Mouse (Mus musculus): ENCODE measurements around the gene Hist1h1e. TPM values are rescaled to one million over a fixed set of nuclear protein-coding genes. Genes with fewer than 3 reads are reported as not detected.
"Not testable (repeated sequence)": the region's sequence is repeated elsewhere in the genome, so short reads cannot be mapped to it uniquely, and the experiment has no call there.

Hist1h1e gene
- polyA plus RNA-seq (2015; fragmentation: Nextera tagmentation; extraction: Ambion mirVana) = 4.8 and 8.8 TPM in 2 replicates

DNA sequence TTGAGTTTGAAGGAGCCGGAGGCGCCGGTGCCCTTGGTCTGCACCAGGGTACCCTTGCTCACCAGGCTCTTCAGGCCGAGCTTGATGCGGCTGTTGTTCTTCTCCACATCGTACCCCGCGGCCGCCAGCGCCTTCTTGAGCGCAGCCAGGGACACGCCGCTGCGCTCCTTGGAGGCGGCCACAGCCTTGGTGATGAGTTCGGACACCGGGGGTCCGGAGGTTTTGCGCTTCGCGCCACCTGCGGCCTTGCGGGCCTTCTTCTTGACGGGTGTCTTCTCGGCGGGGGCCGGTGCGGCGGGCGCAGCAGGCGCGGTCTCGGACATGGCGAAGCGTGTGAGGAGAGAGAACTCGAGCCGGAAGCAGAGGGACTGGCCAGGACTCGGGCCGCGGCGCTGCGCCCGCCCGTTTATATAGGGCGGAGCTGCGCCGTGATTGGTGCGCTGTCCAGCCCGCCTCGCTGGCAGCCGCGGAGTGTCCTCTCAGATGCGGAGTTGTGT lies at the start of gene Hist1h1e:
Gene Hist1h1e (minus strand): TSS at position 384 of the 497 bp plus-strand sequence.
- H3K9me3 ChIP-seq, H3K36me3 ChIP-seq, H3K27me3 ChIP-seq: not testable (repeated sequence)
- Histone ChIP-seq H3K4me2 (peak within 1 kb of the TSS; percentile 99), H3K4me3 (peak within 1 kb of the TSS; percentile 70), H3K4me1 (replicated peaks) (peaks cover 22% of the 10 kb centered on the region), H3K9ac (peak within 1 kb of the TSS; percentile 86), H3K27ac (replicated peaks) (peak within 1 kb of the TSS; percentile 95)
- under 1% methylated on average over 49 of the region's 53 CpGs for WGBS
- ATAC-seq (ENCODE audit: low FRiP score, low read depth) = peak; percentile 94

DNA sequence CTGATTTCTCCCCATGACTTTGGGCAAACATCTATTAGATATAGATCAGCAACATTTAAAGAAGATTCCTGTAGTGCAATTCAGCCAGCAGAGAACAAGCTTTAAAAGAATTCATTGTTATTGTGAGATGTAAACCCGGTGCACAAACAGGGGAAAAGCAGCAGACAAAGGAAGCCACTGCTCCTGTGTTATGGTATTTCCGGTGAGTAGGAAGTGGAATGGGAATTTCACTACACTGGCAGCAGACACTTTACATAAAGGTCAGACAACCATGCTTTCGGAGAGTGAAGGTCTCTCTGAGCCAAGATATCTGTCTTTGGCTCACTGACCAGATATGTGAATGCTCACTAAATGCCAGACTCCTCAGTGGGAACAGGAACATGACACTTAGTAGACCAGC lies 40.2 kb upstream of the Hist1h1e start:
- Histone ChIP-seq H3K27me3 (no peaks in the 10 kb centered on the region), H3K9ac (no peak overlapping the region), H3K4me2 (no peak overlapping the region), H3K4me3 (no peak overlapping the region), H3K36me3 (no peaks in the 10 kb centered on the region), H3K9me3 (no peaks in the 10 kb centered on the region), H3K4me1 (replicated peaks) (no peaks in the 10 kb centered on the region), H3K27ac (replicated peaks) (no peak overlapping the region)
- 67% methylated on average over 3 of the region's 3 CpGs for WGBS
- no peak for ATAC-seq (ENCODE audit: low FRiP score, low read depth)

DNA sequence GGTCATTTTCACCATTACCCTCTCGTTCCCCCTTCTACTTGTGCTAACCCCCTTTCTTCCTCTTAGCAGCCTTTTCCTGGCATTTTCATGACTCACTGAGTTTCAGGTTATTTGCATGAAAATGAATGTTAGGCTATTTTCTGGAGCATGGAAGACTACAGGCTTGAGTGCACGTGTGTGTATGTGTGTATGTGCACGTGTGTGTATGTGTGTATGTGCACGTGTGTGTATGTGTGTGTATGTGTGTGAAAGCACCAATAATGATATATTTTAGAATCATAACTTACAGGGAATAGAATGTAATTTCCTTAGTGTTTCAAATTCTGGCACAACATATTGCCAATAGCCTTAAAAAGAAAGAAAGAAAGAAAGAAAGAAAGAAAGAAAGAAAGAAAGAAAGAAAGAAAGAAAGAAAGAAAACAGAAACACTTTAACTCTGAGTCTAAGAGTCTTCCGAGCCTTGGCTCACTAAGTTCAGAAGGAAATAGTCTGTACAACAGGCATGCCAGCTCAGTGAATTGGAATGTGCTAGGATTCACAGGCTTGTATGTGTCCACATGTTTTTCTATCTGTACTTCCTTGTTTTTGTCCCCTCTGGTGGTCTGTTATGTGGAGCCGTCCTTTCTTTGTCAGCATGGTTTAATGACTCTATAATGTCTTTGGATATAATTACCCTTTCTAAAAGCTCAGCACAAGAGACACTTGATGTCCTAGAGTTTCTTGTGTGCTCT lies 37.4 kb upstream of the Hist1h1e start:
- WGBS = 76% methylated on average over 6 of the region's 6 CpGs
- ATAC-seq (ENCODE audit: low FRiP score, low read depth) = no peak
- no peak overlapping the region for H3K9ac ChIP-seq
- H3K4me1 ChIP-seq (replicated peaks) = no peaks in the 10 kb centered on the region
- H3K9me3 ChIP-seq = no peaks in the 10 kb centered on the region
- H3K27me3 ChIP-seq = no peaks in the 10 kb centered on the region
- no peak overlapping the region for H3K4me3 ChIP-seq
- H3K36me3 ChIP-seq = no peaks in the 10 kb centered on the region
- no peak overlapping the region for H3K4me2 ChIP-seq
- H3K27ac ChIP-seq (replicated peaks) = no peak overlapping the region

DNA sequence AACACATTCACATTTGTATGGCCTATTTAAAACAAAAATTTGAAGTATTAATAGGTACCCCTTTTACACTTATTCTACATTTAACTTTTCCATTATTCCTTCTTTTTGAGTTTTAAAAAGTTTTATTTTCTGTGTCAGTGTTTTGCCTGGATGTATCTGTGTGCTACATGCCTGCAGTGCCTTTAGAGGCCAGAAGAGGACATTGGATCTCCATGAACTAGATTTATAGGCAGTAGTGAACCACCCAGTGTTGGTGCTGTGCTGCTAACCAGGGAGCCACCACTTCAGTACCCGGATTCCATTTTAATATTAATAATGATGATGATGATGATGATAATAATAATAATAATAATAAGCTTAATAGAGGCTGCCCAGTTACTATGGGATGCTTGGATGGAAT lies 8.3 kb upstream of the Hist1h1e start:
- Histone ChIP-seq H3K27me3 (no peaks in the 10 kb centered on the region), H3K9me3 (no peaks in the 10 kb centered on the region), H3K4me2 (no peak overlapping the region), H3K9ac (no peak overlapping the region), H3K36me3 (no peaks in the 10 kb centered on the region), H3K4me1 (replicated peaks) (no peaks in the 10 kb centered on the region), H3K27ac (replicated peaks) (no peak overlapping the region), H3K4me3 (no peak overlapping the region)
- ATAC-seq (ENCODE audit: low FRiP score, low read depth) = no peak
- 41% methylated on average over 1 of the region's 1 CpGs for WGBS

DNA sequence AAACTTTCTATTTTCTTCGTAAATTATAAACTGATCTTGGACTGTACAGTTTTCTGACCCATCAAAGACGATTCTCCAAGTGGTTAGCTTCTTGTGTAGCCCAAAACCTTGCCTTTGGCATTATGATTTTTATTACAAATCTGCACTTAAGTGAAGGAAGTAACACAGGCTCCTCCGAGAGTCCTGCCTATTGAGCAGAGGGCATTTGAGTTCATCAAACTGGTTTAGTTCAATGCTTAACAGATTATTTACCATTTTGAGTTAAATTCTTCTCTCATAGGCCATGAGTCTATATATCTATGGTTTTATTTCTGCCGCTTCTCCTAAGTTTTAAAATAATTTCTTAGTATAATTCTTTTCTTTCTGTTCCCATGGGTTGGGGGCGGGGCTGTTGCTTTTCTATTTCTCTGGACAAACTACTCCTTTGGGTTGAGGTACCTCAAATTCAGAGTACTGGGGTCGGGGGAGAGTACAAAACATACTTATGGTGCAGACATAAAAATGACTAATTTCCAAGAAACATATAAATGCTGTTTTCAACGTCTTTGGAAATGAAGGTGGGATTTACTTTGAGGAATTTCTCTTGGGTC lies 598 bp upstream of the Hist1h1e start:
- Histone ChIP-seq H3K4me3 (peak overlapping the region; percentile 70), H3K27ac (replicated peaks) (peak overlapping the region; percentile 95), H3K27me3 (no peaks in the 10 kb centered on the region), H3K4me2 (peak overlapping the region; percentile 99), H3K4me1 (replicated peaks) (peaks cover 22% of the 10 kb centered on the region), H3K36me3 (no peaks in the 10 kb centered on the region), H3K9ac (0 out of 2 replicates have a peak overlapping the region, but pooled peaks have one; percentile 9), H3K9me3 (no peaks in the 10 kb centered on the region)
- 28% methylated on average over 7 of the region's 7 CpGs for WGBS
- no peak for ATAC-seq (ENCODE audit: low FRiP score, low read depth)

DNA sequence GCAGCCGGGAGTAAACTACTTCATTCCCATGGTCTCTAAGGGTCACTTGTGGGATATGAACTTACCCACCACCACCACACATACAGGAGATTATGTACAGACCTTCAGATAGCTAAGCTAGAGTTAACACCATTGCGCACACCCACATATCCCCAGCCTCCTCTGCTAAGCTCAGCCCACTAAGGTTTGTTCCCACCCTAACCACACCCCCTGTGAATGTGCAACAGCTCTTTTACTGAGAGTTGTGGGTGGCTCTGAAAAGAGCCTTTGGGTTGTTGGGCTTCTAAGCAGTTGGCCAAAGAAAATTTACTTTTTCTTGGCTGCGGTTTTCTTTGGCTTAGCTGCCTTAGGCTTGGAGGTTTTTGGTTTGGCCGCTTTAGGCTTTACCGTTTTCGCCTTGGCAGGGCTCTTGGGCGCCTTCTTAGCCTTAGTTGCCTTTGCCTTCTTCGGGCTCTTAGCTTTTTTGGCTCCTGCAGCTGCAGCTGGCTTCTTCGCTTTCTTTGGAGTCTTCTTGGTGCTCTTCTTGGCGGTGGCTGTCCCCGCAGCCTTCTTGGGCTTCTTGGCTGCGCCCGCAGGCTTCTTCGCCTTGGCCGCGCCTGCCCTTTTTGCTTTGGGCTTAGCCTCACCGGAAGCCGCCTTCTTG lies 705 bp downstream of the Hist1h1e start:
- WGBS = under 1% methylated on average over 18 of the region's 18 CpGs
- peak; percentile 83 for ATAC-seq (ENCODE audit: low FRiP score, low read depth)

DNA sequence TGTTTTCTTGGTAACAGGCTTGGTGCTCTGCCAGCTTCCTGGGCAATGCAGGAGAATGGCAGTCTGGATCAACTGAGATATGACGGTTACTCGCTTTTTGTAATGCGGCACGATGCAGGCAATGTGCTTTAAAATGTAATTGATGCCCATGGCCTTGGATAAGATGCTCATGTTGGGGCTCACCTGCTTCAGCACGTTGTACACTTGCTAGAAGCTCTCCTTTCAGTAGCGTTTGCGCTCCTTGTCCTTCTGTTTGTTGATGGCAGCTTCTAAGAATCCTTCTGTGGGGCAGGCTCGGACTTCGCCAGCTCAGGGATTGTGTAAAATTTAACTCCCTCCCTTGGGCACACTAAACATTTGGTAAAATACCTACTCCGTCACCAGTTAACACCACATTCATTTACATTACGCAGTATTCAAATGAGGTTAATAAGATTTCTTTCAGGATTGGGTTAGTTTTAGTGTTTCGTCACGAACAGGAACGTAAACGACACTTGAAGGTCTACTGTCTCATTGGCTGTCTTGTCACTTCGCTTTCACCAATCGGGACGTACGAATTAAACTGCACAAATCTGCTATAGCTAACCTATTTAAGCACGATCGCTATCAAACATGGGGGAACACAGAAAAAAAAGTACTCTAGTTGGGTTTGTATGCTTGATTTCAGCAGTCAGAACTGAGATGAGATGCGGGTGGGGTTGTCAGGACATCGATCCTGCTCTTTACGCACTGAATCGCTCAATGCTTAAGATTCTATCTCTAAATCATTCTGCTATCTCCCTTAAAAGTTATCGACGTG lies 1.4 kb downstream of the Hist1h1e start, which contains the start of gene Hist1h2be:
Gene Hist1h2be (minus strand): TSS at position 392 of the 799 bp plus-strand sequence.
- WGBS = under 1% methylated on average over 27 of the region's 27 CpGs
- Histone ChIP-seq H3K9me3 (no peaks in the 10 kb centered on the region), H3K27me3 (no peaks in the 10 kb centered on the region), H3K4me2 (peak within 1 kb of the TSS; percentile 99), H3K4me1 (replicated peaks) (peaks cover 22% of the 10 kb centered on the region), H3K9ac (peak within 1 kb of the TSS; percentile 86), H3K27ac (replicated peaks) (peak within 1 kb of the TSS; percentile 95), H3K4me3 (peak within 1 kb of the TSS; percentile 70), H3K36me3 (no peaks in the 10 kb centered on the region)
- peak; percentile 91 for ATAC-seq (ENCODE audit: low FRiP score, low read depth)

More for the DNA sequence above, 705 bp downstream of the Hist1h1e start:
- Histone ChIP-seq H3K27me3 (no peaks in the 10 kb centered on the region), H3K4me2 (peak overlapping the region; percentile 99), H3K36me3 (no peaks in the 10 kb centered on the region), H3K4me1 (replicated peaks) (peaks cover 22% of the 10 kb centered on the region), H3K9ac (peak overlapping the region; percentile 86), H3K9me3 (no peaks in the 10 kb centered on the region), H3K4me3 (peak overlapping the region; percentile 70), H3K27ac (replicated peaks) (peak overlapping the region; percentile 95)

DNA sequence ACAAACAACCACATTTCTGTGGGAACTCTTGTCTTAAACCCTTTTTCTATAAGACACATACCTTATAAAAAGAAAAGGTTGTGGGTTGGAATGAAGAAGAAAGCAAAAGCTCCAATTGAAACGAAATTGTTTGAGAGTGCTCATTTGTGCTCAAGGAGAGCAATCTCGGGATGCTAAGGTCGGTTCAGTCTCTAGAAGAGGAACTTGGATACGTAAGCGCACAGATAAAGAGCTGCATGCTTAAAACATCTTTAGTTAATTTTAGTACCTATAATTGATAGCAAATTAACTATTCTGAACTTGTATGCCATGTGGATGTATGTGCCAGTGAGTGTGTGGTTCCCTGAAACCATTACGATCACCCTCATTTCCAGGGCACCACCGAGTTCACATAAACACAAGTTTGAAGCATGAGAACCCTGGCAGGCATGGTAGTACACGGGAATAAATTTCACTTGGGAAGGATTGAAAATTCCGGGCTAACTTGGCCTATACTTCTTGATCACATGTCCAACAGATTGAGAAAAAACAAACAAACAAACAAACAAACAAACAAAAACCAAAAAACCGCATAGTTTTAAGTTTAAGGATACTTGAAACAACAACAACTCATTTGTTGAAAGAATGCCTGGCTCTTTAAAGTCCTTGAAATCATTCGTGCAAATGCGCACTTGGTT lies 2.2 kb downstream of the Hist1h1e start:
- H3K36me3 ChIP-seq = no peaks in the 10 kb centered on the region
- 54% methylated on average over 12 of the region's 12 CpGs for WGBS
- H3K27me3 ChIP-seq = no peaks in the 10 kb centered on the region
- peak overlapping the region; percentile 70 for H3K4me3 ChIP-seq
- H3K9me3 ChIP-seq = no peaks in the 10 kb centered on the region
- H3K9ac ChIP-seq = peak overlapping the region; percentile 86
- peak overlapping the region; percentile 95 for H3K27ac ChIP-seq (replicated peaks)
- ATAC-seq (ENCODE audit: low FRiP score, low read depth) = no peak
- peaks cover 22% of the 10 kb centered on the region for H3K4me1 ChIP-seq (replicated peaks)
- peak overlapping the region; percentile 99 for H3K4me2 ChIP-seq

DNA sequence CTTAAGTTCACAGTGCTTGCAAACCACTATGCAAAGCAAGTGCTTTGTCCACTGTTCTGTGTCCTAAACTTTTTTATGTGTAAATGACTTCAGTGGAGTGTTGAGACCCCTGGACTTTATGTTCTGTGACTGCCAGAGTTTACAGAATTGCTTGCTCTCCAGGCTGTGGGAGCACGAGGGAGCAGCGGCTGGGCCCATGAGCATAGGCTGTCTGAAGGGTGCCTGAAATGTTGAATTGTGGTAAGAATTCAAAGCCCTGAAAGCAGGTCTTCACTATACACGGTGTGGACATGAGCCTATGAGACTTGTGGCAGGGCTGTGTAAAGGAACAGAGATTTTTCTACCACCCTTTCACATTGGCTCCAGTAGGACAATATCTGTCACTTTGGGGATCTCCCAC lies 10.7 kb downstream of the Hist1h1e start:
- Histone ChIP-seq H3K27me3 (no peaks in the 10 kb centered on the region), H3K36me3 (no peaks in the 10 kb centered on the region), H3K4me2 (no peak overlapping the region), H3K9ac (no peak overlapping the region), H3K4me3 (no peak overlapping the region), H3K9me3 (no peaks in the 10 kb centered on the region), H3K4me1 (replicated peaks) (no peaks in the 10 kb centered on the region), H3K27ac (replicated peaks) (no peak overlapping the region)
- no peak for ATAC-seq (ENCODE audit: low FRiP score, low read depth)
- 88% methylated on average over 3 of the region's 3 CpGs for WGBS

DNA sequence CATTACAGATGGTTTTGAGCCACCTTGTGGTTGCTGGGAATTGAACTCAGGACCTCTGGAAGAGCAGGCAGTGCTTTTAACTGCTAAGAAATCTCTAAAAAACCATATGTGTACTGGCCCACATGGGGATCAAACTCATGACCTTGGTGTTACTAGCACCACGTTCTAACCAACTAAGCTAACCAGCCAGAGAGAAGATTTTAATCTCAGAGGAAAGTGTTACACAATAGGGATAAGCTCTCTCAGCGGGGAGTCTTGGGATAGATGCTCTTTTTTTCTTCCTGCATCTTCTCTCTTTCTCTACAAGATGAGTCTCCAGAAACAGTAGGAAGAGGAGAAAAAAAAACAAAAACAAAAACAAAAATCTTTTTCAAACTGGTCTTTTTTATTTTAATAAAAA lies 12.0 kb downstream of the Hist1h1e start:
- H3K9me3 ChIP-seq = no peaks in the 10 kb centered on the region
- H3K9ac ChIP-seq = no peak overlapping the region
- WGBS = 76% methylated on average over 2 of the region's 2 CpGs
- H3K36me3 ChIP-seq = no peaks in the 10 kb centered on the region
- no peak overlapping the region for H3K27ac ChIP-seq (replicated peaks)
- ATAC-seq (ENCODE audit: low FRiP score, low read depth) = no peak
- no peaks in the 10 kb centered on the region for H3K4me1 ChIP-seq (replicated peaks)
- H3K4me2 ChIP-seq = no peak overlapping the region
- H3K27me3 ChIP-seq = no peaks in the 10 kb centered on the region
- H3K4me3 ChIP-seq = no peak overlapping the region

DNA sequence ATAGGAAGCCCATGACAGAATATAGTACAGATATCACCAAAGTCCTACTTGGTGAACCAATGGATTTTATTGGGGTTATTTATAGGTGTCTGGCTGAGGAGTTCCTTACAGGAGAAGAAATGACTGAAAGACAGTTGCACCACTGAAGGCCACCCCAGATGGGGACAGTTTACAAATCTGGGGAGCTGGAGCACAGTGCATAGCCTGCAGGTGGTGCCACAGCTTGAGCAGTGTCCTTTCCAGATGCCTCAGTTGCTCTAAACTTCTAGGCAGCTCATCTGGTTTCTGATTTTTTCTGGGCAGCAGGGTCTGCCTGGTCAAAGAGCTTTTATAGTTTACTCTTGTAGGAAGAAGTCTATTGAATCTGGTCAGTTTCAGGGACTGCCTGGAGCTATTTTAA lies 12.5 kb downstream of the Hist1h1e start:
- no peak for ATAC-seq (ENCODE audit: low FRiP score, low read depth)

More for the DNA sequence above, 12.5 kb downstream of the Hist1h1e start:
- H3K4me3 ChIP-seq = no peak overlapping the region
- H3K27ac ChIP-seq (replicated peaks) = no peak overlapping the region
- H3K4me2 ChIP-seq = no peak overlapping the region
- no peaks in the 10 kb centered on the region for H3K4me1 ChIP-seq (replicated peaks)
- no peak overlapping the region for H3K9ac ChIP-seq
- H3K36me3 ChIP-seq = no peaks in the 10 kb centered on the region
- H3K9me3 ChIP-seq = no peaks in the 10 kb centered on the region
- H3K27me3 ChIP-seq = no peaks in the 10 kb centered on the region

All from hindbrain, embryonic 15.5 days (tissue).